Mouse (Mus musculus): ENCODE measurements around the gene Ldlrad1.

Gene Ldlrad1

DNA sequence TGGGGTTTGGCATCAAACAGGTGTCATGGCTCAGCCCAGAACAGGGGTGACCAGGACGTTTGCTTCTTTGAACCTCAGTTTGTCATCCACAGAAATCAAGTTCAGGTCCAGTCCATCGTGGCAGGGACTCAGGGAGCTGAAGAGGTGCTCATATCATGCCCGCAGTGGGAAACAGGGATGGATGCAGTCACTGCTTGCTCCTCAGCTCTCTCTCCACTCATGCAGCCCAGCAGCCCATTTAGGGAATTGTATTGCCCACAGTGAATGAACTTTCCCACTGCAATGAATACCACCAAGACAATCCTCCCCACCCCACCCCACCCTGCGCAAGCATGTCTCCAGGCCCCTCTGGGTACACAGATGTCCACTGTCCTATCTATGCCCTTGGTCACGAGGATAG, 3.0 kb downstream of the Ldlrad1 start:
- DNase-seq, result peak; percentile 58

DNA sequence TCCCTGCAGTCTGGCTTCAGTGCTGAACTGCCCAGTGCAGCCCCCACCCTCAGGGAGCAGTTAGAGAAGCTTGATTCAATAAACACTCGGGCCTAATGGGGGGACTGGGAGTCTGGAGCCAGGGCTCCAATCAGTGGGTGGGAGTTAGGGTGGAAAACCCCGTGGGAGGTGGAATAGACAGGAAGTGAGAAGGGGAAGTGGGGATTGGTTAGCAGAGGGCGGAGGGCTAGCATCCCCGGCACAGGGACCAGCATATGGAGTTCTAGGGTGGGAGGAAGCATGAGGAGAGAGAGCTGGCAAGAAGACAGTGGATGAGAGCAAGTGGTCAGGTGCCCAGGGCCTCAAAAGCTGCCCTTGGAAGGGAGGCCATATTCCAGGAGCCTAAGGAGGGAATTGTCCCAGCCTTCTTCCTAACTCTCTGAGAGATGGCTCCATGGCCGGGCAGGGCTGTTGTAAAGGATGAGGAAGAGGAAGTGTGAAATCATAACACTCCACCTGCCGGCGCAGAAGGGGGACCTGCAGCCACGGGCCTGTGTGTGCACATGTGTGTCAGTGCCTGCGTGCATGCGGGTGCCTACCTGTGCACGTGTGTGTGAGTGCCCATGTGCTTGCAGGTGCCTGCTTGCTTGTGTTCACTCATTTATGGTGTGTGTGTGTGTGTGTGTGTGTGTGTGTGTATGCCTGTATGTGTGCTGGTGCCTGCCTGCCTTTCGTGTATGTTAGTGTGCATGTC, 4.5 kb downstream of the Ldlrad1 start:
- peak; percentile 86 for DNase-seq

DNA sequence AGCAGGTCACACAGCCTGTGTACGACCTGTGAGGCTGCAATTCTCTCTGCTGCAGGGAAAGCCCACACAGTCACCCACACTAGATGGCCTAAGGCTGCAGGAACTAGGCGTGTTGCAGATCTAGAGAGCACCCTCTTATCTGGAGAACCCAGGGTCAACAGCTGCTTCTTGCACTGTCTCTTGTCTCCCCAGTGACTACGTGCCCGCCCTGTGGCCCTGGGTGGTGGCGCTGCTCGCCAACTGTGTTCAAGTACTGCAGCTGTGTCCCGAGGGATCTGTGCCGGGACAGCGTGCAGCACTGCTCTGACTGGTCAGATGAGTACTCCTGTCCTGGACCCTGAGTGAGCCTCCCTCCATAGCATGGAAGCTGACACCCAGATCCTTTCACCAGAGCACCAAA, 8.6 kb downstream of the Ldlrad1 start:
- DNase-seq, result peak; percentile 85

DNA sequence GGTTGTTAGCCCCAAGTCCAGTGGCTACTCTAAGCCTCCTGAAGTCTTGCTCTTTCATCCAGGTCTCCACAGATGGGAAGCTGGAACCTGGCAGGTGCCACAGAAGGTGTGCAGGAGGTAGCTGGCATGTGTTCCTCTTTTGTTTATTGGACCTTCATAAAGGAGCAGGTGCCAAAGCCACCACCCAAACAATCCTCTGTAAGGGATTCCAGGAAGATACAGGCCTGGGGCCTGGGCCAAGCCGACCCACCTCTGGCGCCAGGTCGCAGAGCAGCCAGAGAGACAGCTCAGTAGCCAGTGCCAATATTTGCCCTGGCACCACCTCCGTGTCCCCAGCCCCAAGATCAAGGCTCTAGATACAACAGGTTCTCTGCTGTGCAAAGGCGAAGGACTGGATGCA, 12.5 kb downstream of the Ldlrad1 start:
- no peak for DNase-seq

DNA sequence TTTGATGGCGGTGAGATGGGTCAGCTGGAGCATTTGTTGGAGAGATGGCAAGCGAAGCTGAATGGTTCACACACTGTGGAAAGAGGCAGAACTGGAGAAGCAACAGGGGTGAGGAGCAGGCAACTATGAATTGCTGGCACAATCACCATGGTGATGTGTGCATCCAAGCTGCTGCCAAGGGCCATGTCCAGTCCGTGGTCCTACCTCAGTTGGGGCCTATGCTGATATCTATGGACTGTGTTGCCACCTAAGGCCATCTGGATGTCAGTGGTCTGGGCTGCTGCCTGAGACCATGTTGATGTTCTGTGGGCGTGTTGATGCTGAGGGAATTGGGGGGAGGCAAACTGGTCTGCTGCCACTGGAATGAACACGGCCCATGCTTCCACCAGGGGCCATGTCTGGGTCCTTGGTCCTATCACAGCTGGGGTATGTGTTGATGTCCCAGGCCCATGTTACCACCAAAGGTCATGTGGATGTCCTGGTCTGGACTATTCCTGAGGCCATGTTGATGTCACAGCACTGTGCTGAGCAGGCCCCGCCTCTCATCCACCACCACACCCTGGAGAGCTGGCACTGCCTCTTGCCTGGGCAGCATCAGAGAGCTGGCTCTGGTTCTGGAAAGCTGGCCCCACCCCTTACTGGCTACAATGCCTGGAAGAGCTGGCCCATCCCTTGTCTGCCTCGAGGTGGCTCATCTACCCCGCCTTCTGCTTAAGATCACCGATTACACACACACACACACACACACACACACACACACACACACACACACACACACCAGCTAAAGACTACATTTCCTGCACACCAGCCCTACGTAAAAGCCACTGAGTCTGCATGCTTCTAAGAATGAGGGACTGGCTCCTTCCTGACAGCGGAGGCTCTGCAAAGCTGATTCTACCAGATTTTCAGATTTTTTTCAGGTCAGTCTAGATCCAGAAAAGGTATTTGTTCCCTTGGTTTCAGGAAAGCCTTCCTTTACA, 14.5 kb downstream of the Ldlrad1 start:
- peak; percentile 97 for DNase-seq

GRCm38 (mm10) chr4:107226313-107226712, 17.3 kb downstream of the Ldlrad1 start:
- peak; percentile 3 for DNase-seq

DNA sequence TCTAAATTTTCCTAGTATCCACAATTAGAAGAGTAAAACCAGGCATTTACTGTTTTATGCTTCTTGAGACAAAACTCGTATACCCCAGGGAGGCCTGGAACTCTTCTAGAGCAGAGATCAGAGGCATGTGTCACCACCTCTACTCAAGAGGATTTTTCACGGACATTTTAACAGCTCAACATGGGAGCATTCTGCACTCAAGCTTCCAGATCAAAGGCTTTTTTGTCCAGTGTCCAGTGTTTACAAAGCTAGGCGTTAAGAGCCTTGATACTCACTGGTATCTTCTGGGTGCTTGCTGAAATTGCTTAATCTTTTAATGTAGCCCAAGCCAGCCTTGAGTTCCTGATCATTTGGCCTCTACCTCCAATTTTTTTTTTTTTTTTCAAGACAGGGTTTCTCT, 23.2 kb downstream of the Ldlrad1 start:
- DNase-seq, result peak; percentile 57

DNA sequence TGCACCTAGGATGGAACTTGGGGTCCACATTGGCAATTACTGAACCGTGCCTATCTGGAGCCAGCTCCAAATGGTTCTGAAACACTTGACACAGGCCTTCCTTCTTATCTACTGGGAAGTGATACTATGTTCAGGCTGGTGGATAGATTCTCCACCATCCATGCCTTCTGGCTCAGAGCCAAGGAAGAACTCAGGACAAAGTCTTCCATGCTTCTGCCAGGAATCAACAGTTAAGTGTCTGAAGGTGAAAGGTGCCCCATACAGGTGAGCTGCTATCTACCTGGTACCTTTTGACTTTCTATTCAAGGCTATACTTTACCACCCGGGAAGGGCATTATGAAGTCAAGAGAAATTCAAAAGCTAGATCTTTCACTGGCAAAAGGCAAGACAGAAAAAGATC, 29.3 kb downstream of the Ldlrad1 start:
- peak; percentile 39 for DNase-seq

GRCm38 (mm10) chr4:107240196-107240595, 31.2 kb downstream of the Ldlrad1 start:
- peak; percentile 70 for DNase-seq

DNA sequence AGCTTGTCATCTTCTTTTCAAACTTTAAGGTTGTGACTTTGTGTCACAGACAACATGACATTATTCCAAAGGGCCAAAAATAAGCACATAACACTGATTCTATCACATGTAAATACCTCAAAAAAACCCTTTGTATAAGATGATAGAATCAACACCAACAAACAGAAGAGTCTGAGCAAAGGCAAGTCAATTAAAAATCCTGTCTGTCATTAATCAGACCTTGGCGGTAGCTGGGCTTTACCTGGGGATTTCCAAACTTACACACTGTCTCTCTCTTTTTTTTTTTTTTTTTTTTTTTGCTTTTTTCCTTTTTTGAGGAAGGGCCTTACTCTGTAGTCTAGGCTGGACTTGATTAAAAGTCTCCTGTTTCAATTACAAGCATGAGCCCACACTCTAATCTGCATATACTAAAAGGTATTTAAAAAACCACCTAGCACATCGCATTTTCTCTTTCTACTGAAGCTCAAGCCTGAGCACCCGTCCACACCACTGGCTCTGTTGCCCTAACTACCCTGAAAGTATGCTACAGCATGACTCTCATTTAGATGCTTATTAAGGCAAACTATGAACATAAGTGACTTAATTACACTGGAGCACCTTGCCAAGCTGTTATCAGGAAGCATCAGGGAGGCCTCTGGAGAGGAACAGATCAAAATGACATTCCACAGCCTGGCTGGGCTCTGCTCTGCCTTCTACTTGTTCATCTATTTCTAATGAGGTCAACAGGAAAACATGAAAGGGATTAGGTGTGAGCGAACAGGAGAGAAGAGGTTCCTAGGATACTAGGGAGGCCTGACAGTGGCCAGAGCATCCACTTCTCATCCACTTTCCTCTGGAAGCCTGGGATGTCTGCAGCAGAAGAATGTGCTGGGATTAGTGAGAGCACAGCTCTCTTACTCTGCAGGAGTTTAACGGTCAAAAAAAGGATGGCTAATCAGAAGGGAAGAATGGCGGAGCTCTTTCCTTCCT, 34.7 kb downstream of the Ldlrad1 start:
- peak; percentile 84 for DNase-seq

DNA sequence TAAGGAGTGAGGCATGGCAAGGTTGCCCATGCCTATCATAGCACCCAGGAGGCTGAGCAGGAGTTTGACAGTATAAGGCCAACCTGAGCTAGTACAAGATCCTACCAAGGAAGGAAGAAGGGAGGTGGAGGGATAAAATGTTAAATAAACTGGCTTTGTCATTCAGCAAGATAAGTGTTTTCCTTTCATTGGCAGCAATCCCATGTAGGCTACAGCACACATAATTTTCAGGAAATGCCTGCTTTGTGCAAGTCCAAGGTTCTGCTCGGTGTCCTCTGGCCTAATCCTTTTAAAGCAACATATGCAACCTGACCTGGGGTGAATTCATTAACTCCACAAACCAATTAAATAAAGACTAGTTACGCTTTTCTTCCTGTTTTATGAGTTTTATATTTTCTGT, 36.4 kb downstream of the Ldlrad1 start:
- peak; percentile 66 for DNase-seq

DNA sequence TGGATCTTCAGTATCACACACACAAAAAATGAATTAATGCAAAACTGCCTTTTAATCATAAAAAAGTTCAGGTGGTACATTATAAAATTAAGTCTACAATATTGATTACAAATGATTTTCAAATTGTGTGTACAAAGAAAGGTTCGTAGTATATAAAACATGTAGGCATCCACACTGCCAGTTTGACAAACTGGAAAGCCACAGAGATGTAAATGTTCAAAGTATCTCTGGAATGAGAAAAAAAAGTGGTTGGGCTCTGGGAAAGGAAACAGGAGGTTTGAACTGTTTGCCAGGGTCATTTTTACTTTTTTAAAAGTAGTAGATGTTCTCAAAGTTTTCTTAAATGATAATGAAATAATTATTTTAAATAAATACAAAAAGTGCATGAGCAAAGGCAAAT, 37.1 kb downstream of the Ldlrad1 start:
- no peak for DNase-seq

DNA sequence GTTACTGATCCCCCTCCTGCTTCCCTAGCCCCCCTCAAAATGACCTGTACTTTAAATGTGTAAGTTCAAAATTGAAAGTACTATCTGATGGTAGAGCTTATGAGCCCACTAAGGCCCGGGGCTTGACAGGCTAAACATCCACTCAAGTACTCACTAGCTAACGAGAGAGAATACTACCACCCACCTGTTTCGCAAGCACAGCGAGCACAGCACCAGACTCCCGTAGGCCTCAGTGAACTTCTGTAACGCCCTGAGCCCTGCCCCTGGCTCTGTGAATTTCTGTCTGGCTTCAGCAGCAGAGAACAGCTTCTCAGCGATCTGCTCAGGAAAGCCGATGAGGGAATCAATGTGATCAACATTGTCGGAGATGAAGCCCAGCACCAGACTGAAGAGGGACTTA, 38.1 kb downstream of the Ldlrad1 start:
- DNase-seq, result no peak

GRCm38 (mm10) chr4:107248061-107248460, 39.1 kb downstream of the Ldlrad1 start:
- DNase-seq, result peak; percentile 82

DNA sequence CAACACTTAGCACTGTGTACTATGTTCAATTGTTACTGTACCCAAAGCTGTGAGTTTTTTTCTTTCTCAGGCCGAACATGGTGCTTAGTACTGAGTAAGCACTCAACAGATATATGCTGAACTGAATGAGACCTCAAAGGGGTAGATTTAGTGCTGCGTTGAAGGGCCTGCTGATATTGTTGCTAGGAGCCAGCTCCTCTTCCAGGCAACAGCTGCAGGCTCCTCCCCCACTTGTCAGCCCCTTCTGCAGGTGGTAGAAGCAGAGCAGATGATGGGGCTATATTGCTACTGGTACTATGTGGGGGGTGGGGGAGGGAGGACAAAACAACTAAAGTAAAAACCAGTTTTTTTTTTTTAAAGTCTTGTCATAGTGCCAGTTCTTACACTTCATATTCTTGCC, 40.5 kb downstream of the Ldlrad1 start:
- DNase-seq, result peak; percentile 88

- DNase-seq, result peak; percentile 83
Observed at GRCm38 (mm10) chr4:107250494-107250893, 41.5 kb downstream of the Ldlrad1 start.

- peak; percentile 91 for DNase-seq
Observed at GRCm38 (mm10) chr4:107252522-107252921, 43.5 kb downstream of the Ldlrad1 start.

DNA sequence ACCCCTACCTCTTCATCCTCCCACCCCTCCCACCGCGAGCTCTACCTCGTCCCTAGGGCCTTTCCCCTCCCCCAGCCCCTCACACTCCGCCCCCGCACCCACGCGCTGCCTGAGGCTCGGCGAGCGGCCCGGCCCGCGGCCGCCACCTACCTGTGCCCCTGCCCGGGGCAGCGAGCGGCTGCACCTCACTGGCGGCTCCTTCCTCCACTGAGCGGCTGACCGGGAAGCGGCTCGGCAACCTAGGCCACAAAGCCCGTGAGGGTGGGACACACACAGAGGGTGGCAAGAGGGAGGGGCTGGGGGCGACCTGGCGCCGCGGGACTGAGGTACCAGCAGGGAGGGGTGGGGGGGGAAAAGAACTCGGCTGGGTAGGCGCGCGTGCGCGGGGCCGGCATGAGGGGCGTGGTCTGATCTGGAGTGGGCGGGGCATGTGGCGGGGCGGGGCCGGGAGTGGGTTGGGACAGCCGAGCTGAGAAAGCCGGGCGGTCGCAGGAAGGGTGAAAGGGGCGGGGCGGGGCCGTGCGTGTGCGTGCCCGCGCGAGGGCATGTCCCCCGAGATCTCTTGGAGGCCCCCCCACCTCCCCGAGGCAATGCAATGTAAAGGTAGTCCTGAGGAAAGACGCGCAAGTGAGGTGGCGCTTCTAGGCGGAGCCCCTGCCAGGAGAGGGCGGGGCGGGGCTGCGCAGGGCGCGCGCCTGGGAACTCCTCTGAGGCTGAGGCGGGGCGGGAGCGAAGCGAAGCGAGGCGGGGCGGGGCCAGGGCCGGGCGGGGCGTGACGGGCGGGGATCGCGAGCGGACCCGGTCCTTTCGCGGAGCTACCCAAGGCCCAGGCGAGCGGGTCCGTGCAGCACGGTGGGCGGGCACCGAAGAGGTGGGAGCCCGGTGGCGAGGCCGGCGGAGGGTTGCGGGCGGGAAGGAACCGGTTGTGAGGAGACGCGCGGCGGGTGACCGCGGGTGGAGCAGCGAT, 44.4 kb downstream of the Ldlrad1 start, which contains the start of the genes Lrrc42 and Hspb11:
Gene Lrrc42 (minus strand): TSS at position 408 of the 967 bp plus-strand sequence.
Gene Hspb11 (plus strand): TSS at position 469 of the 967 bp plus-strand sequence.
- peak; percentile 99 for DNase-seq

DNA sequence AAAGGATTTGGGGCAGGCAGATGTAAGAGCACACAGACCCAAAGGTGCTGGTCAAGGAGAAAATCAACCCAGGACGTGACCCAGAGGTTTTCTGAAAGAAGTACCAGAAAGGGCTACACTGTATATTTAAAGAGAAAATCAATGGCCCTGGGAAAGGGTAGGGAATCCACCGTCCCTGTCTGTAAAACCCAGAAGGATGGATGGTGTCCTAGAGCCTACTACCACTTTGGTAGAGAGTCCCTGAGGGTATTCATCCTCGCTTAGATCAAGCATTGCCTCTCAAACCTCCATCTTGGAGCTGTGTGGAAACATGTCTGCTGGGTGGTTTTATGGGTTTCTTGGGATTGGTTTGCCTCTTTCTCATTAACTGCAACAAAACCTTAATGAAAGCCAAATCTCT, 45.4 kb downstream of the Ldlrad1 start:
- DNase-seq, result peak; percentile 78

DNA sequence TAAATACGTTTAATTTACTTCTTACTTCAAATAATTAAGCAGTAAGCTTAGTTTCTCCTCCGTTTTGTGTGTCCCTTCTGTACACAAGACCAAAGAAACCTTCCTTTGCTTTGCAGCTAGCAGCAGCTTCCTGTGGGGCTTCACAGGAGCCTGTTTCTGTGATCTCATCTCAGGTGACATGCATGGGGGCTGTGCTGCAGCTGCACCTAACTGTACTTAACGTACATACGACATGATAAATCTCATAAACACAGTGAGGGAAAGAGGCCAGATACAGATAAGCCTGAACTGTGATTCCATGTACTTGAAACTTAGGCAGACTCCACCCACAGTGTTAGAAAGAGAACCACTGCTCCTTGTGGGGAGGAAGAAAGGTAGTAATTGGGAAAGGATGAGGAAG, 51.0 kb downstream of the Ldlrad1 start:
- DNase-seq, result peak; percentile 15
